Mouse (Mus musculus) kidney, adult 10 weeks (tissue): ENCODE measurements around the gene Gm28897. TPM values are rescaled to one million over a fixed set of nuclear protein-coding genes. Genes with fewer than 3 reads are reported as not detected.

Experiments used
- polyA plus RNA-seq: library from polyadenylated mRNA; stranded (reverse); fragments of 350-450 nt; fragmentation: Illumina TruSeq; extraction: RNeasy Lipid Tissue Mini Kit (QIAGEN cat#74804); gene quantifications from one replicate; pipeline ENCODE4 v1.2.3, GENCODE M21; 2014; ENCODE audit warnings: low read depth, low replicate concordance

Gene Gm28897
- not detected for polyA plus RNA-seq

GRCm38 (mm10) chrY:80926695-80927094 is at the start of gene Gm28897:
Gene Gm28897, plus strand, starts transcription at chrY:80926995.

